Mouse (Mus musculus) MEL (cell line): ENCODE measurements around the gene Tuba1a. TPM values are rescaled to one million over a fixed set of nuclear protein-coding genes. Genes with fewer than 3 reads are reported as not detected.
"Not testable (repeated sequence)": the region's sequence is repeated elsewhere in the genome, so short reads cannot be mapped to it uniquely, and the experiment has no call there.

Experiments used
- DNase-seq: peaks from one replicate; pipeline ENCODE4 v3.0.0; 2011; ENCODE audit warnings: low read depth, low spot score
- H3K27ac ChIP-seq: 2 replicates; pipeline ENCODE4 v1.5.1; 2012; ENCODE audit warnings: low read depth, mild to moderate bottlenecking, control low read depth, low read length, moderate library complexity; ENCODE audit not compliant: control insufficient read depth
- H3K27me3 ChIP-seq, 2 experiments: fragments of 150-350 bp in 1 of 2; sonication (generic) in 1 of 2; 2 replicates each; pipeline ENCODE4 v1.6.1; 2012; ENCODE audit warnings: low read length in 2 of 2, mild to moderate bottlenecking in 2 of 2, improper control_type of control experiment in 1 of 2, moderate library complexity in 1 of 2; ENCODE audit not compliant: insufficient read depth in 2 of 2, control insufficient read depth in 1 of 2
- H3K36me3 ChIP-seq, 2 experiments: 2 replicates each; pipeline ENCODE4 v1.6.1; 2012 to 2014; ENCODE audit warnings: low read length in 2 of 2, improper control_type of control experiment in 1 of 2, inconsistent platforms in 1 of 2, mild to moderate bottlenecking in 1 of 2; ENCODE audit not compliant: insufficient read depth in 2 of 2, control insufficient read depth in 1 of 2
- H3K4me1 ChIP-seq, 2 experiments: fragments of 150-350 bp in 1 of 2; sonication (generic) in 1 of 2; 2 replicates each; pipeline ENCODE4 v1.6.1; 2012; ENCODE audit warnings: low read length in 2 of 2, improper control_type of control experiment in 1 of 2, mild to moderate bottlenecking in 1 of 2; ENCODE audit not compliant: insufficient read depth in 2 of 2, control insufficient read depth in 1 of 2
- H3K4me3 ChIP-seq, 2 experiments: fragments of 150-350 bp in 1 of 2; sonication (generic) in 1 of 2; 2 replicates each; pipeline ENCODE4 v1.5.1; 2012; ENCODE audit warnings: low read depth in 2 of 2, low read length in 2 of 2, mild to moderate bottlenecking in 2 of 2, moderate library complexity in 2 of 2, control low read depth in 1 of 2, improper control_type of control experiment in 1 of 2; ENCODE audit not compliant: control insufficient read depth in 1 of 2, insufficient read depth in 1 of 2
- H3K79me2 ChIP-seq: 2 replicates; pipeline ENCODE4 v1.6.1; 2012; ENCODE audit warnings: mild to moderate bottlenecking, low read length, moderate library complexity; ENCODE audit not compliant: control insufficient read depth, poor library complexity, insufficient read depth
- H3K9ac ChIP-seq: 2 replicates; pipeline ENCODE4 v1.6.1; 2012; ENCODE audit warnings: low read depth, mild to moderate bottlenecking, control low read depth, low read length, moderate library complexity; ENCODE audit not compliant: control insufficient read depth, poor library complexity, severe bottlenecking
- H3K9me3 ChIP-seq: fragments of 150-350 bp; sonication (generic); replicated peaks from 2 replicates; pipeline ENCODE4 v1.6.1; 2012; ENCODE audit warnings: mild to moderate bottlenecking, low read length, improper control_type of control experiment, moderate library complexity; ENCODE audit not compliant: insufficient read depth
- BHLHE40 ChIP-seq: IDR thresholded peaks from 2 replicates; pipeline ENCODE4 v1.6.1; 2012; ENCODE audit warnings: low read depth, mild to moderate bottlenecking, inconsistent platforms, low read length, improper control_type of control experiment, borderline replicate concordance
- CHD1 ChIP-seq: IDR thresholded peaks from 2 replicates; pipeline ENCODE4 v1.6.1; 2012; ENCODE audit warnings: low read depth, mild to moderate bottlenecking, inconsistent platforms, low read length, improper control_type of control experiment
- CHD2 ChIP-seq: IDR thresholded peaks from 2 replicates; pipeline ENCODE4 v1.6.1; 2011; ENCODE audit warnings: low read length, improper control_type of control experiment
- CTCF ChIP-seq, 3 experiments: IDR thresholded peaks in 2 of 3; conservative IDR thresholded peaks in 1 of 3; 2 replicates each; pipeline ENCODE4 v1.5.1; 2011 to 2012; ENCODE audit warnings: low read length in 3 of 3, low read depth in 2 of 3, mild to moderate bottlenecking in 2 of 3, improper control_type of control experiment in 1 of 3, inconsistent platforms in 1 of 3, mixed read lengths in 1 of 3, moderate library complexity in 1 of 3; ENCODE audit not compliant: control insufficient read depth in 1 of 3, insufficient read depth in 1 of 3, poor library complexity in 1 of 3, severe bottlenecking in 1 of 3
- ELF1 ChIP-seq: IDR thresholded peaks from 2 replicates; pipeline ENCODE4 v1.6.1; 2014; ENCODE audit warnings: low read depth, mild to moderate bottlenecking, inconsistent platforms, low read length, improper control_type of control experiment, moderate library complexity
- EP300 ChIP-seq, 2 experiments: IDR thresholded peaks; 2 replicates each; pipeline ENCODE4 v1.6.1; 2011; ENCODE audit warnings: improper control_type of control experiment in 2 of 2, low read length in 2 of 2, low read depth in 1 of 2, mild to moderate bottlenecking in 1 of 2
- ETS1 ChIP-seq: IDR thresholded peaks from 2 replicates; pipeline ENCODE4 v1.6.1; 2012; ENCODE audit warnings: low read depth, mild to moderate bottlenecking, inconsistent platforms, low read length, improper control_type of control experiment, moderate library complexity
- GABPA ChIP-seq: IDR thresholded peaks from 2 replicates; pipeline ENCODE4 v1.6.1; 2012; ENCODE audit warnings: low read depth, mild to moderate bottlenecking, inconsistent platforms, low read length, improper control_type of control experiment, moderate library complexity
- JUND ChIP-seq: IDR thresholded peaks from 2 replicates; pipeline ENCODE4 v1.6.1; 2011; ENCODE audit warnings: low read depth, mild to moderate bottlenecking, improper control_type of control experiment, low read length
- MAFK ChIP-seq: IDR thresholded peaks from 2 replicates; pipeline ENCODE4 v1.6.1; 2011; ENCODE audit warnings: low read depth, mild to moderate bottlenecking, low read length, improper control_type of control experiment, borderline replicate concordance
- MAX ChIP-seq: IDR thresholded peaks from 2 replicates; pipeline ENCODE4 v1.6.1; 2011; ENCODE audit warnings: low read length, improper control_type of control experiment
- MAZ ChIP-seq: IDR thresholded peaks from 2 replicates; pipeline ENCODE4 v1.6.1; 2012; ENCODE audit warnings: low read depth, mild to moderate bottlenecking, inconsistent platforms, low read length, improper control_type of control experiment
- MXI1 ChIP-seq: IDR thresholded peaks from 2 replicates; pipeline ENCODE4 v1.6.1; 2011; ENCODE audit warnings: mild to moderate bottlenecking, low read depth, low read length, improper control_type of control experiment
- MYB ChIP-seq: IDR thresholded peaks from 2 replicates; pipeline ENCODE4 v1.6.1; 2011; ENCODE audit warnings: mild to moderate bottlenecking, low read depth, low read length, improper control_type of control experiment
- MYC ChIP-seq: IDR thresholded peaks from 2 replicates; pipeline ENCODE4 v1.6.1; 2011; ENCODE audit warnings: low read depth, mild to moderate bottlenecking, low read length, improper control_type of control experiment, moderate library complexity
- NELFE ChIP-seq: IDR thresholded peaks from 2 replicates; pipeline ENCODE4 v1.6.1; 2011; ENCODE audit warnings: low read depth, low read length, improper control_type of control experiment
- NRF1 ChIP-seq: IDR thresholded peaks from 2 replicates; pipeline ENCODE4 v1.6.1; 2014; ENCODE audit warnings: low read depth, mild to moderate bottlenecking, inconsistent platforms, low read length, improper control_type of control experiment, moderate library complexity; ENCODE audit not compliant: poor library complexity, insufficient read depth, severe bottlenecking
- POLR2AphosphoS2 ChIP-seq: IDR thresholded peaks from 2 replicates; pipeline ENCODE4 v1.6.1; 2011; ENCODE audit warnings: low read length, improper control_type of control experiment
- POLR2AphosphoS5 ChIP-seq: IDR thresholded peaks from 2 replicates; pipeline ENCODE4 v1.6.1; 2012; ENCODE audit warnings: low read depth, borderline replicate concordance, mild to moderate bottlenecking, inconsistent platforms, low read length, moderate library complexity, mixed read lengths
- RCOR1 ChIP-seq: IDR thresholded peaks from 2 replicates; pipeline ENCODE4 v1.6.1; 2012; ENCODE audit warnings: low read depth, mild to moderate bottlenecking, inconsistent platforms, low read length, improper control_type of control experiment
- SIN3A ChIP-seq: IDR thresholded peaks from 2 replicates; pipeline ENCODE4 v1.6.1; 2012; ENCODE audit warnings: low read length, improper control_type of control experiment, inconsistent platforms
- SMC3 ChIP-seq: IDR thresholded peaks from 2 replicates; pipeline ENCODE4 v1.6.1; 2011; ENCODE audit warnings: low read depth, low read length, improper control_type of control experiment
- TBP ChIP-seq: IDR thresholded peaks from 2 replicates; pipeline ENCODE4 v1.8.0; 2011; ENCODE audit warnings: low read depth, low read length, improper control_type of control experiment
- TCF12 ChIP-seq: IDR thresholded peaks from 2 replicates; pipeline ENCODE4 v1.6.1; 2014; ENCODE audit warnings: low read depth, mild to moderate bottlenecking, inconsistent platforms, low read length, improper control_type of control experiment, moderate library complexity
- USF1 ChIP-seq: IDR thresholded peaks from 2 replicates; pipeline ENCODE4 v1.6.1; 2014; ENCODE audit warnings: low read depth, mild to moderate bottlenecking, inconsistent platforms, low read length, improper control_type of control experiment, moderate library complexity
- USF2 ChIP-seq, 2 experiments: IDR thresholded peaks; 2 replicates each; pipeline ENCODE4 v1.6.1; 2011 to 2012; ENCODE audit warnings: improper control_type of control experiment in 2 of 2, low read length in 2 of 2, borderline replicate concordance in 1 of 2, inconsistent platforms in 1 of 2, low read depth in 1 of 2, mild to moderate bottlenecking in 1 of 2; ENCODE audit not compliant: insufficient read depth in 1 of 2
- ZC3H11A ChIP-seq: IDR thresholded peaks from 2 replicates; pipeline ENCODE4 v1.6.1; 2012; ENCODE audit warnings: low read depth, mild to moderate bottlenecking, inconsistent platforms, low read length, improper control_type of control experiment
- ZMIZ1 ChIP-seq: IDR thresholded peaks from 2 replicates; pipeline ENCODE4 v1.6.1; 2012; ENCODE audit warnings: low read depth, mild to moderate bottlenecking, inconsistent platforms, low read length, improper control_type of control experiment, moderate library complexity
- polyA plus RNA-seq, 2 experiments: library from polyadenylated mRNA; stranded (reverse) in 1 of 2; unstranded in 1 of 2; fragments of >175 nt in 1 of 2; fragments of >200 nt in 1 of 2; gene quantifications; 2 replicates each; pipeline versions ENCODE4 v1.2.1 to v1.2.4; 2012; ENCODE audit warnings: low replicate concordance in 2 of 2, low read depth in 1 of 2; ENCODE audit not compliant: insufficient read length in 2 of 2, insufficient read depth in 1 of 2, missing spikeins in 1 of 2
- total RNA-seq: library from RNA; depleted of rRNA; stranded (reverse); fragments of 300-350 nt; gene quantifications from 2 replicates; pipeline ENCODE4 v1.2.3, GENCODE M21; 2012

Tuba1a gene
- total and polyA plus RNA-seq, 3 experiments: 83.6 to 112 TPM; not detected in 1

DNA sequence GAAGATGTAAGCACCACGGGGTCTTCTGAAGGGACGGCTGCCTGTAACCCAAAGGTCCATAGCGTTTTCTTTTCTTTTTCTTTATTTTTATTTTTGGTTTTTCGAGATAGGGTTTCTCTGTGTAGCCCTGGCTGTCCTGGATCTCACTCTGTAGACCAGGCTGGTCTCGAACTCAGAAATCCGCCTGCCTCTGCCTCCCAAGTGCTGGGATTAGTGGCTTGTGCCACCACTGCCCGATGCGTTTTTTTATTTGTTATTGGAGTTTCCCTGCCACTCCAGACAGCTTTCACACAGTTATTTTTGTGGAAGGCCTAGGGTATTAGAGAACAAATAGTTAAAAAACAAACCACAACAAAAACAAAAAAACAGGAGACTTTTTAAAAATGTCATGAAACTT is 35.0 kb downstream of the Tuba1a start:
- Histone ChIP-seq H3K4me1 (peaks cover 9 to 10% of the 10 kb centered on the region in 2 experiments; a peak in 3 of 4 replicates), H3K27ac (peak overlapping the region; percentile 41)
- H3K79me2 ChIP-seq: not testable (repeated sequence)
- TF ChIP-seq RCOR1: peak; percentile 7; the same call in 1 of the 2 replicates
- TF ChIP-seq, all 39 proteins: peak for 1; not testable (repeated sequence) for 38
- peaks cover 0 to 12% of the 10 kb centered on the region in 2 experiments; a peak in 2 of 4 replicates for H3K36me3 ChIP-seq
- H3K9me3 ChIP-seq, H3K27me3 ChIP-seq: not testable (repeated sequence)
- H3K4me3 ChIP-seq: peak overlapping the region; percentile 59 to 65
- H3K9ac ChIP-seq: peak overlapping the region; percentile 69
- DNase-seq: peak; percentile 22

DNA sequence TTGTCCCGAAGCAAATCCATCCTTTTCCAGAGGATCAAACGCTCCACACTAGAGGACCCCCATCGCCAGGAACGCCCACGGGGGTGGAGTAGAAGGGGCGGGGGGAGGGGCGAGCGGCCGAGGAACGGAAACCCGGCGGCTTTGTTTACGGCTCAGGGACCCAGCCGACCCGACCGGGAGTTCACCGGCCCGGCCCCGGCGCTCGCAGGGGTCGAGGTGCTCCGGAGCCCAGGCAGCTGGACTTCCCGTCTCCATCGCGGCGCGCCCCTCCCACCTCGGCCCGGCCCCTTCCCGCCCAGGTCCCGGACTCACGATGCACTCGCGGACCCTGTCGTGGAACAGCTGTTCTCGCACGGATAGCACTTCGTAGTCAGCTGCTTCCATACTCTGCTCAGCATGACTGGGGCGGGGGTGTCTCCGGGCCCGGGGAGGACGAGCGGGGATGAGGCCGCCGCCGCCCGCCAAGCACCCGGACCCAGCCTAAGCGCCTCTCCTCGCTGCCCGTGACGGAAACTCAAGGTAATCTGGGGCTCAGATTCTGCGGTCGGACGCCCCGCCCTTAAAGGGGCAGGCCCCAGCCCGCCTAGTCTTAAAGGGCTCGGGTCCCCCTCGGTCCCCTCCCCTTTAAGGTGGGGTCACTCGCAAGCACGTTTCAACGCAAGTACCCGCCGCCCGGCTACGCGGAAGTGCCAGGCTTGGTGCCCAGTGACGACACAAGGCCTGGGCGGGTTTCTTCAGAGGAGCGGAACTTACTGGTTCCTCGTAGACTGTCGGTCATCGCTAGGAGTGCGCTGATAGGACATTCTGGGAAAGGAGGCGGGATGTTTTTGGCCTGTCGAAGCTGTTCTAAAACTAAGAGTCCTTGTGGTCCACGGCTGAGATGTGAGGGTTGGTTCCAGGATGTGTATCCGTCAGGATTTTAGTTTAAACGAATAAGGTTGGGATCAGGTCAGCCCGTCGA is 35.7 kb downstream of the Tuba1a start, which contains the start of gene Lmbr1l:
Lmbr1l (minus strand) TSS at position 694 of the 961 bp plus-strand sequence.
- Histone ChIP-seq H3K4me3 (peak within 1 kb of the TSS; percentile 68 to 76), H3K36me3 (peaks cover 0 to 8% of the 10 kb centered on the region in 2 experiments; a peak in 2 of 4 replicates), H3K79me2 (peaks cover 2% of the 10 kb centered on the region; the same call in 1 of the 2 replicates), H3K9me3 (no peaks in the 10 kb centered on the region), H3K9ac (peak within 1 kb of the TSS; percentile 69), H3K4me1 (peaks cover 6 to 7% of the 10 kb centered on the region in 2 experiments; a peak in 3 of 4 replicates), H3K27ac (peak within 1 kb of the TSS; percentile 41), H3K27me3 (no peaks in the 10 kb centered on the region)
- peak; percentile 100 for DNase-seq
- no peak for TF ChIP-seq SMC3
- peak; percentile 16 for TF ChIP-seq TCF12
- TF ChIP-seq POLR2AphosphoS5: no peak; the same call in 1 of the 2 replicates
- peak; percentile 99 for TF ChIP-seq SIN3A
- peak; percentile 95 for TF ChIP-seq POLR2AphosphoS2
- peak; percentile 91 for TF ChIP-seq BHLHE40
- TF ChIP-seq ZMIZ1: peak; percentile 86
- no peak for TF ChIP-seq MAFK
- TF ChIP-seq USF1: 0 out of 2 replicates have a peak, but pooled peaks have one; percentile 8
- TF ChIP-seq CTCF (IDR thresholded peaks at IDR 0.05 in 2 of 3, conservative IDR thresholded peaks at IDR 0.05 in 1 of 3; ENCODE audit: control insufficient read depth in 1 of 3, insufficient read depth in 1 of 3, low read depth in 2 of 3, low read length in 3 of 3, poor library complexity in 1 of 3, severe bottlenecking in 1 of 3): no peak
- peak; percentile 64; the same call in 1 of the 2 replicates for TF ChIP-seq ETS1
- peak; percentile 83 for TF ChIP-seq NELFE
- peak; percentile 78 for TF ChIP-seq MAX
- peak; percentile 65 for TF ChIP-seq MYB
- peak; percentile 89 for TF ChIP-seq TBP
- 0 out of 4 replicates have a peak, but pooled peaks of 1 of the 2 experiments have one; percentile 5 for TF ChIP-seq EP300 (IDR thresholded peaks at IDR 0.05; ENCODE audit: low read depth in 1 of 2, low read length in 2 of 2)
- TF ChIP-seq USF2 (IDR thresholded peaks at IDR 0.05; ENCODE audit: borderline replicate concordance in 1 of 2, insufficient read depth in 1 of 2, low read depth in 1 of 2, low read length in 2 of 2): 0 out of 4 replicates have a peak, but pooled peaks of 1 of the 2 experiments have one; percentile 11
- no peak for TF ChIP-seq CHD1
- no peak for TF ChIP-seq CHD2
- TF ChIP-seq MYC: peak; percentile 84
- TF ChIP-seq JUND: no peak
- no peak for TF ChIP-seq NRF1
- TF ChIP-seq MAZ: peak; percentile 72
- TF ChIP-seq GABPA: no peak
- TF ChIP-seq ELF1: peak; percentile 100
- peak; percentile 94 for TF ChIP-seq MXI1
- no peak; the same call in 1 of the 2 replicates for TF ChIP-seq ZC3H11A
